Mouse (Mus musculus) limb, embryonic 14.5 days (tissue): ENCODE measurements around the gene Osm. TPM values are rescaled to one million over a fixed set of nuclear protein-coding genes. Genes with fewer than 3 reads are reported as not detected.

ENCODE experiments used
- ATAC-seq: fragments of 200-750 bp; cut with Nextera tagmentation; 2 replicates; pipeline ENCODE4 v1.8.0; 2017; ENCODE audit warnings: low read depth, moderate number of reproducible peaks, moderate TSS enrichment; ENCODE audit not compliant: low FRiP score
- DNase-seq: peaks from one replicate; pipeline ENCODE4 v3.0.0-alpha.2; 2015; ENCODE audit warnings: low spot score
- H3K27ac ChIP-seq: fragments of 300-500 bp; sonication (generic); replicated peaks from 2 replicates; pipeline ENCODE4 v1.5.1; 2014; ENCODE audit warnings: low read depth, mild to moderate bottlenecking, low read length, moderate library complexity, mixed read lengths
- H3K27me3 ChIP-seq: fragments of 300-500 bp; sonication (generic); 2 replicates; pipeline ENCODE4 v1.6.1; 2014; ENCODE audit warnings: low read length, mixed read lengths; ENCODE audit not compliant: control insufficient read depth, insufficient read depth
- H3K36me3 ChIP-seq: fragments of 300-500 bp; sonication (generic); 2 replicates; pipeline ENCODE4 v1.6.1; 2014; ENCODE audit warnings: mild to moderate bottlenecking, low read length, moderate library complexity, mixed read lengths; ENCODE audit not compliant: control insufficient read depth, insufficient read depth
- H3K4me1 ChIP-seq: fragments of 300-500 bp; sonication (generic); 2 replicates; pipeline ENCODE4 v1.6.1; 2014; ENCODE audit warnings: antibody characterized with exemption, low read length, mixed read lengths; ENCODE audit not compliant: control insufficient read depth, insufficient read depth
- H3K4me2 ChIP-seq: fragments of 300-500 bp; sonication (generic); replicated peaks from 2 replicates; pipeline ENCODE4 v1.6.1; 2014; ENCODE audit warnings: low read depth, mild to moderate bottlenecking, low read length, moderate library complexity; ENCODE audit not compliant: severe bottlenecking
- H3K4me3 ChIP-seq: fragments of 300-500 bp; sonication (generic); replicated peaks from 2 replicates; pipeline ENCODE4 v1.5.1; 2014; ENCODE audit warnings: low read length
- H3K9ac ChIP-seq: fragments of 300-500 bp; sonication (generic); 2 replicates; pipeline ENCODE4 v1.6.1; 2014; ENCODE audit warnings: mild to moderate bottlenecking, low read depth, low read length, moderate library complexity; ENCODE audit not compliant: severe bottlenecking
- H3K9me3 ChIP-seq: fragments of 300-500 bp; sonication (generic); 2 replicates; pipeline ENCODE4 v1.6.1; 2016; ENCODE audit warnings: low read length; ENCODE audit not compliant: control insufficient read depth
- POLR2A ChIP-seq: fragments of 200-500 bp; IDR thresholded peaks from 2 replicates; pipeline ENCODE4 v1.8.0; 2012; ENCODE audit warnings: inconsistent platforms, mild to moderate bottlenecking, moderate library complexity, borderline replicate concordance; ENCODE audit not compliant: insufficient read depth, insufficient read length; ENCODE audit errors: extremely low read depth
- WGBS: fragments of 180-500 bp; shearing (Covaris S2); extraction: QIAGEN DNeasy Blood & Tissue Kit; methylation state at CpG from one replicate; pipeline ENCODE4 v1.1.7; 2014; 5-methylcytosine and 5-hydroxymethylcytosine counted together
- polyA plus RNA-seq, 2 experiments: library from polyadenylated mRNA; depleted of rRNA in 1 of 2; stranded (reverse) in 1 of 2; unstranded in 1 of 2; fragments of >200 nt; fragmentation: Nextera tagmentation in 1 of 2; extraction: Ambion mirVana in 1 of 2; gene quantifications; 2 replicates each; pipeline versions ENCODE4 v1.2.1 to v1.2.3; 2012 to 2014

The Osm gene
- polyA plus RNA-seq, 2 experiments = 0.18 to 0.26 TPM

DNA sequence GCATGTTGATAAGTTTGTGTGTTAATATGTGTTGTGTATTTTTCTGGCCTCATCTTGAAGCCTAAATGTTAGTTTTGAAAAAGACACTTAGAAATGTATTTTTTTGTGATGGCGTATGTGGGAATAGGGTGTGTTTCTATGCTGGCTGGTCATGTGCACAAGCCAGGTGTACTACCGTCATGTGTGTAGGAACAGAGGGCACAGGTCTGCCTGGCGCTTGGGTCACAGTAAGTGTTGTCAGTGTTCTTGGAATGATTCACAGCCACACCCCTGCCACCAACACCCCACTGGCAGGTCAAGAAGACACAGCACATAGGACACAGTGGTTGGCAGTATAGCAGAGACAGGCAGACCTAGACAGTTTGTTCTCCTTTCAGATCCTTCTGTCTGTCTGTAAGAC is 12.9 kb downstream of the Osm start:
- Histone ChIP-seq H3K27ac (no peak overlapping the region), H3K4me1 (no peaks in the 10 kb centered on the region), H3K27me3 (no peaks in the 10 kb centered on the region), H3K9me3 (no peaks in the 10 kb centered on the region), H3K4me2 (no peak overlapping the region), H3K9ac (no peak overlapping the region), H3K36me3 (no peaks in the 10 kb centered on the region), H3K4me3 (no peak overlapping the region)
- DNase-seq = no peak
- WGBS = 98% methylated on average over 3 of the region's 3 CpGs
- no peak for TF ChIP-seq POLR2A
- ATAC-seq = no peak

DNA sequence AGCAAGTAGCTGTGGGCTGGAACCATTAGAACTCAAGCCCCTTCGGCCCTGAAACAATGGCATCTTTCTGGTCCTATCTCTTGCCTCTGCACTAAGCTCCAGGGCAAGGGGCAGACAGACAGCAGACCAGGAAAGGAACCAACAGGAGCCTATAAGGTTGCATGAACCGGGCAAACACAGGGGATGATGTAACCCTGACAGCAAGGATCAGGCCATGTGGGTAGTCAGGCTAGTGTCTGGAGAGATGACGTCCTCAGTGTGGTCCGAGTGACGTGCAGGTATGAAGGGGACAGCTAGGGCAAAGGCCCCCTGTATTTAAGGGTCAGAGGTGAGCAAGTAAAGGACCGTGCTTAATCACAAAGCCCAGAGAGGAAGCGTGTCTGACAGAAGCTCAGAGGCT is 14.1 kb downstream of the Osm start:
- no peak for TF ChIP-seq POLR2A
- H3K27ac ChIP-seq = no peak overlapping the region
- no peak for DNase-seq
- H3K9ac ChIP-seq = no peak overlapping the region
- no peaks in the 10 kb centered on the region for H3K27me3 ChIP-seq
- ATAC-seq = no peak
- no peaks in the 10 kb centered on the region for H3K4me1 ChIP-seq
- H3K9me3 ChIP-seq = no peaks in the 10 kb centered on the region
- no peaks in the 10 kb centered on the region for H3K36me3 ChIP-seq
- WGBS = 69% methylated on average over 7 of the region's 7 CpGs
- H3K4me2 ChIP-seq = no peak overlapping the region
- no peak overlapping the region for H3K4me3 ChIP-seq

DNA sequence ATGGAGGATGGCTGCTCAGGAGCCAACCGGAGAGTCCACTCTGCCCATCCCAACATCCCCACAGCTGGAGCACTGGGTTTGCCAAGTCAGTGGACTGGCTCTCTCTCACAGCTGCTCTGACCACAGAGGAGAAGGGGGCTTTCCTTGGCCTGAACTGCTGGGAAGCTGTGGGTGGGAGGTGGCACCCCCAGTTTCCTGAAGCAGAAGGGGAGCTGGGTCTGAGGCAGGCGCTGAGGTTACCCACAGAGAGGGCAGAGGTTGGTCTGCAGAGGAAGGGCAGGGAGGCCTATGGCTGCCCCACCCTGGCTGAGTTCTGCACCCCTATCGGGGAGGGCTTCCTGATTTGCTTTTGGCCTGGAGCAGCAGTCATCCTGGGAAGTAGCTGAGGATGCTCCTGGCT is 15.2 kb downstream of the Osm start:
- Histone ChIP-seq H3K27ac (no peak overlapping the region), H3K9ac (no peak overlapping the region), H3K4me3 (no peak overlapping the region), H3K9me3 (no peaks in the 10 kb centered on the region), H3K36me3 (no peaks in the 10 kb centered on the region), H3K4me2 (no peak overlapping the region), H3K4me1 (no peaks in the 10 kb centered on the region), H3K27me3 (no peaks in the 10 kb centered on the region)
- ATAC-seq (no peak), DNase-seq (no peak)
- 83% methylated on average over 3 of the region's 3 CpGs for WGBS
- no peak for TF ChIP-seq POLR2A

DNA sequence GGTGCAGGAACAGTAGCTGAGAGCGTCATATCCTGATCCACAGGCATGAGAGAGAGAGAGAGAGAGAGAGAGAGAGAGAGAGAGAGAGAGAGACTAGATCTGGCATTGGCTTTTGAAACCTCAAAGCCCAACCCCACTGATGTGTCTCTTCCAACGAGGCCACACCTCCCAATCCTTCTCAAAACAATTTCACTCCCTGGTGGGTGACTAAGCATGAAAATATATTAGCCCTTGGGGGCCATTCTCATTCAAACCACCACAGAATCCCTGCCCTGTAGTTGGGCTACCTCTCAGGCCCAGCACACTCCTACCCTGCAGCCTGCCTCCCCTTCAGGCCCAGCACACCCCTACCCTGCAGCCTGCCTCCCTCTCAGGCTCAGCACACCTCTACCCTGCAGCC is 16.7 kb downstream of the Osm start:
- H3K4me1 ChIP-seq = no peaks in the 10 kb centered on the region
- WGBS = 74% methylated on average over 2 of the region's 2 CpGs
- ATAC-seq (no peak), DNase-seq (no peak)
- no peaks in the 10 kb centered on the region for H3K27me3 ChIP-seq
- H3K9ac ChIP-seq = no peak overlapping the region
- no peak overlapping the region for H3K27ac ChIP-seq
- H3K9me3 ChIP-seq = no peaks in the 10 kb centered on the region
- no peak overlapping the region for H3K4me2 ChIP-seq
- H3K4me3 ChIP-seq = no peak overlapping the region
- no peak for TF ChIP-seq POLR2A
- H3K36me3 ChIP-seq = no peaks in the 10 kb centered on the region

DNA sequence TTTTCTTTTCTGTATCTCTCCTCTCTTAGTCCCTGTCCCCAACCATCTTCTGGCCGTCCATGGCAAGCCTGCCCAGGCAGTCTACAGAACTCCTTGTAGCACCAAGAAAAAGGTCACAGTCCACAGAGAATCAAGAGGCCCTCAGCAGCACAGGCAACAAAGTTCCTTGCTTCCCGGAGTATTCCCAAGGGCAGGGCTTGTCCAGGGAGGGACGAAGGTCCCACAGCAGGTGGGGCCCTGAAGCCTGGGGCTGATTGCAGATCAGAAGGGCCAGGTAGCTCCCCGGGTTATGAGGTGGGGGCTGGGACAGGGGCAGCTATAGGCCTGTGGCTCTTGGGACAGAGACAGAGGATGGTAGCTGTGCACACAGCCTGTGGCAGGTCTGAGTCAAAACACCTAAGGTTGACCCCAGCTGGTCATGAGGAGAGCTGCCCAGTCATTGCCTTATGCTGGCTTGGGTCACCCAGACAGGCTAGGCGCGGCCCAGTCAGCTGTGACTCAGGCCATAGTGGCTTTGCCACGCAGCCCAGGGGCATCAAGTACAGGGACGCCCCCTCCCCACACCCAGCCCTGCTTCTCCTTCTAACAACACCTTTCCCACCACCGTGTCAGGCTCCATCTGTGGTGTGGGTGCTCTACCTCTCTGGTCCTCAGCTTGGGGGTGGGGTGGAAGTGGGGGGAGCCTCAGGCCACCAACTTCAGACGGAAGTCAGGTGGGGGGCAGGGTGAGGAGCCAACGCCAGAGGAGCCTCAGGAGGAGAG is 20.8 kb downstream of the Osm start, which contains the start of gene Lif:
Lif (plus strand) TSS at position 712 of the 762 bp plus-strand sequence.
- Histone ChIP-seq H3K27ac (no peak within 1 kb of the TSS), H3K9me3 (no peaks in the 10 kb centered on the region), H3K9ac (no peak within 1 kb of the TSS), H3K36me3 (no peaks in the 10 kb centered on the region), H3K4me2 (no peak within 1 kb of the TSS), H3K4me3 (no peak within 1 kb of the TSS), H3K4me1 (peaks cover 24% of the 10 kb centered on the region), H3K27me3 (no peaks in the 10 kb centered on the region)
- WGBS = 53% methylated on average over 11 of the region's 11 CpGs
- no peak for TF ChIP-seq POLR2A
- DNase-seq (no peak), ATAC-seq (no peak)
